Mouse (Mus musculus): ENCODE measurements around the gene Pcnx2.

Gene Pcnx2

GRCm38 (mm10) chr8:125702868-125703473, 195.1 kb downstream of the Pcnx2 start:
- no peak for DNase-seq

All from thymus, postnatal 25 days (tissue).